Mouse (Mus musculus): ENCODE measurements around the gene Phf21b.

DNA sequence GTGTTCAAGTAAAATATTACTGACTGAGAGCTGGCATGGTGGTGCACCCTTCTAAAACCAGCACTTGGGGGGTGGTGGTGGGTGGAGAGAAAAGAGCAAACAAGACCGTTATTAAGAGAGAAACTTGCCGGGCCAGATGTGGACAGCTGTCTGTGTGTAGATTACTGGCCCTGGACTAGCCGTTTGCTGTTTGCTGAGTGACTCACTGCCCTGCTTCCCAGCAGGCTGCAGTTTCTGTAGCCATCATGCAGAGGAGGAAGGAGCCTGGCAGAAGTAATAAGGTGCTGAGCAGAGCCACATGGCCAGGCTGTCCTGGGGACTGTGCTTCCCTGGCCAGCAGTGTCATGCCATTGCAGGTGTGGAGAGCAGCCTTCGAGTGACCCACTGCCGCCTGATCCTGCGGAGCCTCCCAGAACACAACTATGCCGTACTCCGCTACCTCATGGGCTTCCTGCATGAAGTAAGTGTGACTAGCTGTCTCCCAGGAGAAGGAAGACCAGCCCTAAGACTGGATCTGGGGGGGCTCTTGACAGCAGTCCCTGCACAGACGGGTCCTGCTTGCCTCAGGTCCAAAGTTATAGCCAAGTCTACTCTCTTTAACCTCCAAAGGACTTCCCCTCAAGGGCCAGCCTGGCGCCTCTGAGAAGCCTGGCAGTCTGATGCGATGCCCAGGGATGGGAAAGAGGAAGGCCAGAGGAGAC is 86.1 kb downstream of the Phf21b start:
- TF ChIP-seq CTCF (conservative IDR thresholded peaks at IDR 0.05 in 1 of 2, IDR thresholded peaks at IDR 0.05 in 1 of 2; ENCODE audit: low read depth in 2 of 2, low read length in 2 of 2) = no peak
- TF ChIP-seq MXI1 (IDR thresholded peaks at IDR 0.05; ENCODE audit: low read depth, low read length) = no peak
- no peak for TF ChIP-seq E2F4 (IDR thresholded peaks at IDR 0.05; ENCODE audit: insufficient replicate concordance, low read depth, low read length)
- no peak for TF ChIP-seq NELFE (IDR thresholded peaks at IDR 0.05; ENCODE audit: low read depth, low read length)
- TF ChIP-seq EP300 (IDR thresholded peaks at IDR 0.05; ENCODE audit: low read length) = no peak
- TF ChIP-seq MAX (IDR thresholded peaks at IDR 0.05; ENCODE audit: low read length) = no peak
- no peak for TF ChIP-seq CHD1 (IDR thresholded peaks at IDR 0.05; ENCODE audit: low read depth, low read length)
- no peak for TF ChIP-seq USF1 (IDR thresholded peaks at IDR 0.05; ENCODE audit: low read depth, low read length)
- no peak for TF ChIP-seq ZKSCAN1 (IDR thresholded peaks at IDR 0.05; ENCODE audit: borderline replicate concordance, low read depth, low read length)
- no peak for TF ChIP-seq ETS1 (conservative IDR thresholded peaks at IDR 0.05; ENCODE audit: low read depth, low read length)
- no peak for TF ChIP-seq TCF12 (IDR thresholded peaks at IDR 0.05; ENCODE audit: low read depth, low read length)
- no peak for TF ChIP-seq USF2 (conservative IDR thresholded peaks at IDR 0.05; ENCODE audit: low read depth, low read length)
